Mouse (Mus musculus) liver, embryonic 15.5 days (tissue): ENCODE results near the gene Vash2. TPM values are rescaled to one million over a fixed set of nuclear protein-coding genes. Genes with fewer than 3 reads are reported as not detected.

Experiments
- polyA plus RNA-seq: library from polyadenylated mRNA; unstranded; fragments of >200 nt; fragmentation: Nextera tagmentation; extraction: Ambion mirVana; gene quantifications from 2 replicates; pipeline ENCODE4 v1.2.1, GENCODE M21; 2015

Vash2 gene
- polyA plus RNA-seq, 1 experiment from 2014 or later: 1.2 TPM

Other genes with a start within 250 kb of the Vash2 start
- gene Rps6kc1, start 67.5 kb downstream of the Vash2 start, polyA plus RNA-seq: 3.4 and 3.5 TPM in 2 replicates
- gene Angel2, start 54.2 kb downstream of the Vash2 start, polyA plus RNA-seq: 11.3 and 13.4 TPM in 2 replicates
- gene Flvcr1, start 46.9 kb upstream of the Vash2 start, polyA plus RNA-seq: 2.5 and 3.4 TPM in 2 replicates
- not detected in 2 replicates for gene Spata45, start 57.3 kb upstream of the Vash2 start, polyA plus RNA-seq
- 5.6 and 6.7 TPM in 2 replicates for gene Tatdn3, start 83.6 kb upstream of the Vash2 start, polyA plus RNA-seq
- gene Nsl1, start 83.7 kb upstream of the Vash2 start, polyA plus RNA-seq: 14.3 and 14.6 TPM in 2 replicates
- 1.9 and 2.0 TPM in 2 replicates for gene Batf3, start 118.6 kb upstream of the Vash2 start, polyA plus RNA-seq
- not detected in 2 replicates for gene Fam71a, start 185.5 kb upstream of the Vash2 start, polyA plus RNA-seq
- gene Atf3, start 238.7 kb upstream of the Vash2 start, polyA plus RNA-seq: 1.4 and 2.2 TPM in 2 replicates